Comparison of ENCODE assay signal across 23 mouse cellular contexts in genomic region chr9:26689956-26690698, GRCm38 (mm10). TPM values are rescaled to one million over a fixed set of nuclear protein-coding genes. Genes with fewer than 3 reads are reported as not detected.
DNase-seq lines count a peak whose midpoint lies in the region; ATAC-seq lines count a peak whose summit lies in the region.
"Had no signal": no experiment of that assay in that cellular context is flagged by ENCODE, and none has a peak within 500 bp of the region (broad histone marks: within the 10 kb centered on the region; RNA-seq: fewer than 3 reads in every experiment).

No protein-coding gene starts in this region.

- no peaks in the 10 kb centered on the region for H3K27me3 ChIP-seq in midbrain, embryonic 12.5 days
- no peaks in the 10 kb centered on the region for H3K27me3 ChIP-seq in midbrain, embryonic 11.5 days (ENCODE audit: control insufficient read depth, insufficient read depth, low read length)
- H3K27me3 ChIP-seq in forebrain, embryonic 13.5 days = no peaks in the 10 kb centered on the region
- no peaks in the 10 kb centered on the region for H3K27me3 ChIP-seq in hindbrain, embryonic 15.5 days
- H3K27me3 ChIP-seq in neural tube, embryonic 15.5 days (replicated peaks) = no peaks in the 10 kb centered on the region
- no peaks in the 10 kb centered on the region for H3K27me3 ChIP-seq in liver, embryonic 11.5 days (replicated peaks; ENCODE audit: control insufficient read depth, insufficient read depth, low read length)
- H3K27me3 ChIP-seq: intestine, embryonic 15.5 days; Patski had no signal

- H3K4me1 ChIP-seq in midbrain, embryonic 12.5 days = peaks cover 6% of the 10 kb centered on the region; the same call in 1 of the 2 replicates
- no peaks in the 10 kb centered on the region for H3K4me1 ChIP-seq in midbrain, embryonic 11.5 days (ENCODE audit: control insufficient read depth, insufficient read depth, low read length)
- H3K4me1 ChIP-seq in forebrain, embryonic 13.5 days = peaks cover 12% of the 10 kb centered on the region
- no peaks in the 10 kb centered on the region for H3K4me1 ChIP-seq in hindbrain, embryonic 15.5 days (replicated peaks)
- no peaks in the 10 kb centered on the region for H3K4me1 ChIP-seq in neural tube, embryonic 15.5 days
- no peaks in the 10 kb centered on the region for H3K4me1 ChIP-seq in liver, embryonic 11.5 days (replicated peaks; ENCODE audit: control insufficient read depth, insufficient read depth, low read length)
- H3K4me1 ChIP-seq: intestine, embryonic 15.5 days had no signal

- no peaks in the 10 kb centered on the region for H3K9me3 ChIP-seq in midbrain, embryonic 12.5 days
- H3K9me3 ChIP-seq in midbrain, embryonic 11.5 days (ENCODE audit: control insufficient read depth, low read length) = no peaks in the 10 kb centered on the region
- H3K9me3 ChIP-seq in forebrain, embryonic 13.5 days (replicated peaks) = no peaks in the 10 kb centered on the region
- H3K9me3 ChIP-seq in hindbrain, embryonic 15.5 days = no peaks in the 10 kb centered on the region
- no peaks in the 10 kb centered on the region for H3K9me3 ChIP-seq in neural tube, embryonic 15.5 days (replicated peaks)
- H3K9me3 ChIP-seq in liver, embryonic 11.5 days (ENCODE audit: control insufficient read depth, low read length) = no peaks in the 10 kb centered on the region
- H3K9me3 ChIP-seq: intestine, embryonic 15.5 days had no signal

- 49% methylated on average over 7 of the region's 7 CpGs for WGBS in midbrain, embryonic 12.5 days
- 59% methylated on average over 7 of the region's 7 CpGs for WGBS in midbrain, embryonic 11.5 days
- 20% methylated on average over 7 of the region's 7 CpGs for WGBS in forebrain, embryonic 13.5 days
- 19% methylated on average over 7 of the region's 7 CpGs for WGBS in hindbrain, embryonic 15.5 days
- WGBS in neural tube, embryonic 15.5 days = 26% methylated on average over 7 of the region's 7 CpGs
- 64% methylated on average over 7 of the region's 7 CpGs for WGBS in liver, embryonic 11.5 days

- H3K36me3 ChIP-seq in midbrain, embryonic 12.5 days = no peaks in the 10 kb centered on the region
- H3K36me3 ChIP-seq in midbrain, embryonic 11.5 days (ENCODE audit: control insufficient read depth, insufficient read depth, low read length) = no peaks in the 10 kb centered on the region
- no peaks in the 10 kb centered on the region for H3K36me3 ChIP-seq in forebrain, embryonic 13.5 days (ENCODE audit: poor library complexity, severe bottlenecking)
- no peaks in the 10 kb centered on the region for H3K36me3 ChIP-seq in hindbrain, embryonic 15.5 days
- H3K36me3 ChIP-seq in neural tube, embryonic 15.5 days = no peaks in the 10 kb centered on the region
- no peaks in the 10 kb centered on the region for H3K36me3 ChIP-seq in liver, embryonic 11.5 days (ENCODE audit: control insufficient read depth, insufficient read depth, low read length)
- H3K36me3 ChIP-seq: intestine, embryonic 15.5 days had no signal

- ATAC-seq in midbrain, embryonic 12.5 days (ENCODE audit: low FRiP score, low read depth) = peak; percentile 41; the same call in 1 of the 2 replicates
- ATAC-seq in midbrain, embryonic 11.5 days (ENCODE audit: low FRiP score) = no peak
- peak; percentile 87 for ATAC-seq in forebrain, embryonic 13.5 days
- ATAC-seq in hindbrain, embryonic 15.5 days (ENCODE audit: low FRiP score, low read depth) = peak; percentile 77
- peak; percentile 59; the same call in 1 of the 2 replicates for ATAC-seq in neural tube, embryonic 15.5 days (ENCODE audit: low FRiP score)
- ATAC-seq in liver, embryonic 11.5 days (replicated peaks; ENCODE audit: low FRiP score) = no peak
- ATAC-seq: activated CD4-positive, CD25-positive, alpha-beta regulatory T cell, adult 4 months; intestine, embryonic 15.5 days; Patski had no signal

- H3K4me3 ChIP-seq in midbrain, embryonic 12.5 days = no peak overlapping the region
- no peak overlapping the region for H3K4me3 ChIP-seq in midbrain, embryonic 11.5 days (ENCODE audit: low read depth, low read length)
- H3K4me3 ChIP-seq in forebrain, embryonic 13.5 days = no peak overlapping the region
- no peak overlapping the region for H3K4me3 ChIP-seq in hindbrain, embryonic 15.5 days
- H3K4me3 ChIP-seq in neural tube, embryonic 15.5 days (replicated peaks) = no peak overlapping the region
- H3K4me3 ChIP-seq in liver, embryonic 11.5 days (ENCODE audit: low read depth, low read length) = no peak overlapping the region
- H3K4me3 ChIP-seq: heart, adult 2 months; intestine, embryonic 15.5 days had no signal

- DNase-seq in midbrain, embryonic 11.5 days (ENCODE audit: low spot score, missing footprints) = no peak
- DNase-seq in liver, embryonic 11.5 days (ENCODE audit: low spot score) = no peak
- no peak for DNase-seq in heart, adult 8-10 months (ENCODE audit: low spot score)
- DNase-seq: adrenal gland, postnatal 25 days; cerebellum, adult 9-10 months; heart, adult 2 months; lung, embryonic 14.5 days; thymus, postnatal 4 days had no signal

- no peak overlapping the region for H3K9ac ChIP-seq in midbrain, embryonic 12.5 days (replicated peaks)
- no peak overlapping the region for H3K9ac ChIP-seq in midbrain, embryonic 11.5 days (ENCODE audit: low read length)
- no peak overlapping the region for H3K9ac ChIP-seq in forebrain, embryonic 13.5 days
- H3K9ac ChIP-seq in hindbrain, embryonic 15.5 days = no peak overlapping the region
- H3K9ac ChIP-seq in neural tube, embryonic 15.5 days (replicated peaks) = no peak overlapping the region
- no peak overlapping the region for H3K9ac ChIP-seq in liver, embryonic 11.5 days (ENCODE audit: low read depth, low read length)
- H3K9ac ChIP-seq: intestine, embryonic 15.5 days; lung, embryonic 14.5 days had no signal

- no peak overlapping the region for H3K27ac ChIP-seq in midbrain, embryonic 12.5 days (replicated peaks)
- no peak overlapping the region for H3K27ac ChIP-seq in midbrain, embryonic 11.5 days (ENCODE audit: low read depth, low read length)
- H3K27ac ChIP-seq in forebrain, embryonic 13.5 days = no peak overlapping the region
- H3K27ac ChIP-seq in hindbrain, embryonic 15.5 days (replicated peaks) = no peak overlapping the region; the same call in 1 of the 2 replicates
- H3K27ac ChIP-seq in neural tube, embryonic 15.5 days (replicated peaks) = no peak overlapping the region
- no peak overlapping the region for H3K27ac ChIP-seq in liver, embryonic 11.5 days (ENCODE audit: low read depth, low read length)
- H3K27ac ChIP-seq: heart, adult 2 months; intestine, embryonic 15.5 days; macrophage had no signal

- no peak overlapping the region for H3K4me2 ChIP-seq in midbrain, embryonic 12.5 days (replicated peaks)
- no peak overlapping the region for H3K4me2 ChIP-seq in midbrain, embryonic 11.5 days
- no peak overlapping the region for H3K4me2 ChIP-seq in forebrain, embryonic 13.5 days
- no peak overlapping the region for H3K4me2 ChIP-seq in hindbrain, embryonic 15.5 days
- H3K4me2 ChIP-seq in neural tube, embryonic 15.5 days = no peak overlapping the region
- H3K4me2 ChIP-seq in liver, embryonic 11.5 days = no peak overlapping the region
- H3K4me2 ChIP-seq: intestine, embryonic 15.5 days; lung, embryonic 14.5 days had no signal

RNA-seq across cellular contexts. Expression of gene B3gat1, which starts 43.4 kb away (rescaled TPM):
- polyA plus RNA-seq in midbrain, embryonic 12.5 days (2016; fragmentation: Nextera tagmentation; extraction: Ambion mirVana) = 10.9 and 12.9 TPM in 2 replicates
- 4.7 and 5.7 TPM in 2 replicates for polyA plus RNA-seq in midbrain, embryonic 11.5 days (2014; fragmentation: Nextera tagmentation; extraction: Ambion mirVana)
- 13.6 TPM in 2 replicates for polyA plus RNA-seq in forebrain, embryonic 13.5 days (2015; fragmentation: Nextera tagmentation; extraction: Ambion mirVana)
- polyA plus RNA-seq in hindbrain, embryonic 15.5 days (2015; fragmentation: Nextera tagmentation; extraction: Ambion mirVana) = 41.1 and 51.0 TPM in 2 replicates
- 34.9 and 43.8 TPM in 2 replicates for polyA plus RNA-seq in neural tube, embryonic 15.5 days (2015; fragmentation: Nextera tagmentation; extraction: Ambion mirVana)
- 0.04 TPM in 1 of 2 replicates, not detected in the other for polyA plus RNA-seq in liver, embryonic 11.5 days (2014; fragmentation: Nextera tagmentation; extraction: Ambion mirVana)
- total RNA-seq in heart, adult 8-10 months (2022) = under 1 TPM in 1 of 4 experiments, not detected in 3; 0.13 TPM
- total RNA-seq: heart, adult 2 months; liver, adult 2 months; monocyte, adult 5-6 weeks; neutrophil, adult 5-6 weeks had no signal
- polyA plus RNA-seq: activated CD4-positive, CD25-positive, alpha-beta regulatory T cell, adult 4 months; C2C12; heart, adult 2 months; heart, postnatal 0 days; large intestine, adult 2 months; liver, adult 2 months; macrophage; Patski; small intestine, adult 2 months had no signal

Comparison
In these comparisons a context has a peak if more than half of its experiments do, and no peak if none do; other contexts are left out.
1. ATAC-seq: peak in midbrain, embryonic 12.5 days (single experiment), forebrain, embryonic 13.5 days (single experiment), hindbrain, embryonic 15.5 days (single experiment) and neural tube, embryonic 15.5 days (single experiment); none in midbrain, embryonic 11.5 days (single experiment) and liver, embryonic 11.5 days (single experiment).